Comparison of ENCODE assay signal across 8 mouse cellular contexts in genomic region chr16:17275721-17276120, GRCm38 (mm10). TPM values are rescaled to one million over a fixed set of nuclear protein-coding genes. Genes with fewer than 3 reads are reported as not detected.
DNase-seq lines count a peak whose midpoint lies in the region; ATAC-seq and TF ChIP-seq lines count a peak whose summit lies in the region.

Gene Tmem191c (plus strand): TSS chr16:17276077.

- peaks cover 2% of the 10 kb centered on the region; the same call in 1 of the 2 replicates for H3K36me3 ChIP-seq in spleen, adult 2 months (ENCODE audit: control insufficient read depth, insufficient read depth, low read length)
- peaks cover 25% of the 10 kb centered on the region for H3K36me3 ChIP-seq in neural tube, embryonic 13.5 days

- H3K27me3 ChIP-seq in cerebellum, adult 2 months (ENCODE audit: control insufficient read depth, insufficient read depth, low read length): no peaks in the 10 kb centered on the region
- H3K27me3 ChIP-seq in spleen, adult 2 months (ENCODE audit: control insufficient read depth, insufficient read depth, low read length): no peaks in the 10 kb centered on the region
- H3K27me3 ChIP-seq in neural tube, embryonic 13.5 days: peaks cover 40% of the 10 kb centered on the region

- no peak within 1 kb of the TSS for H3K27ac ChIP-seq in cerebellum, adult 2 months (ENCODE audit: insufficient read depth, low read length)
- peak within 1 kb of the TSS; percentile 31; the same call in 1 of the 2 replicates for H3K27ac ChIP-seq in spleen, adult 2 months (ENCODE audit: insufficient read depth, low read length)
- H3K27ac ChIP-seq in neural tube, embryonic 13.5 days (replicated peaks): peak within 1 kb of the TSS; percentile 85

- peaks cover 4% of the 10 kb centered on the region for H3K9me3 ChIP-seq in neural tube, embryonic 13.5 days

- peak within 1 kb of the TSS; percentile 73 for H3K9ac ChIP-seq in neural tube, embryonic 13.5 days

- no peak for ATAC-seq in cerebellum, adult (ENCODE audit: insufficient number of reproducible peaks, low FRiP score, low TSS enrichment)
- no peak for ATAC-seq in neural tube, embryonic 13.5 days (ENCODE audit: low read depth)
- no peak for ATAC-seq in frontal cortex, adult (ENCODE audit: low TSS enrichment)

- no peak for DNase-seq in cerebellum, adult 2 months
- no peak for DNase-seq in spleen, adult 2 months (ENCODE audit: low read depth in 1 of 2, low spot score in 2 of 2)
- no peak for DNase-seq in spleen, postnatal 4 days (ENCODE audit: low spot score in 2 of 2)
- DNase-seq in layer of hippocampus, postnatal 36 days: no peak
- DNase-seq in MN1 (ENCODE audit: low spot score): no peak

- H3K4me3 ChIP-seq in cerebellum, adult 2 months (replicated peaks; ENCODE audit: insufficient read depth, low read depth, low read length): peak within 1 kb of the TSS; percentile 56
- peak within 1 kb of the TSS; percentile 78 for H3K4me3 ChIP-seq in spleen, adult 2 months (ENCODE audit: extremely low read depth, insufficient read depth, insufficient read length)
- peak within 1 kb of the TSS; percentile 53 for H3K4me3 ChIP-seq in neural tube, embryonic 13.5 days

- H3K4me2 ChIP-seq in neural tube, embryonic 13.5 days: peak within 1 kb of the TSS; percentile 85

- no peak for TF ChIP-seq POLR2A in cerebellum, adult 2 months (IDR thresholded peaks at IDR 0.05; ENCODE audit: borderline replicate concordance, insufficient read depth, low read length)
- no peak for TF ChIP-seq POLR2A in spleen, adult 2 months (IDR thresholded peaks at IDR 0.05; ENCODE audit: low read depth, low read length)

- no peak for TF ChIP-seq CTCF in cerebellum, adult 2 months (IDR thresholded peaks at IDR 0.05; ENCODE audit: borderline replicate concordance, insufficient read depth, low read depth, low read length)
- TF ChIP-seq CTCF in spleen, adult 2 months (IDR thresholded peaks at IDR 0.05; ENCODE audit: extremely low read depth, insufficient read depth, insufficient read length, insufficient replicate concordance): no peak

- WGBS in cerebellum, adult 2 months: 56% methylated on average over 7 of the region's 7 CpGs
- WGBS in spleen, adult 2 months: 62% methylated on average over 7 of the region's 7 CpGs
- 63% methylated on average over 7 of the region's 7 CpGs for WGBS in neural tube, embryonic 13.5 days

- H3K4me1 ChIP-seq in cerebellum, adult 2 months (ENCODE audit: control insufficient read depth, insufficient read depth, low read length): no peaks in the 10 kb centered on the region
- peaks cover 10% of the 10 kb centered on the region for H3K4me1 ChIP-seq in spleen, adult 2 months (ENCODE audit: control insufficient read depth, insufficient read depth, insufficient read length)
- peaks cover 22% of the 10 kb centered on the region for H3K4me1 ChIP-seq in neural tube, embryonic 13.5 days (replicated peaks)

RNA-seq across cellular contexts. Expression of gene Tmem191c, which starts in this region (rescaled TPM):
- polyA plus RNA-seq in cerebellum, adult 2 months (2012; rRNA removed): 59.3 and 66.9 TPM in 2 replicates
- 20.0 and 22.9 TPM in 2 replicates for polyA plus RNA-seq in spleen, adult 2 months (2012; rRNA removed)
- 100 to 1,000 TPM in 1 of 2 experiments, 10 to 100 TPM in 1; 91.2 to 112 TPM for total RNA-seq in layer of hippocampus, postnatal 36 days (2021)
- polyA plus RNA-seq in neural tube, embryonic 13.5 days (2015; fragmentation: Nextera tagmentation; extraction: Ambion mirVana): 31.9 and 35.1 TPM in 2 replicates
